Mouse (Mus musculus) layer of hippocampus, postnatal 10 days (tissue): ENCODE data around the gene Vsx1. TPM values are rescaled to one million over a fixed set of nuclear protein-coding genes. Genes with fewer than 3 reads are reported as not detected.

Source experiments
- DNase-seq, 2 experiments: peaks; one replicate each; pipeline ENCODE4 v3.0.0; 2021; ENCODE audit warnings: low spot score in 2 of 2
- long read RNA-seq: library from polyadenylated mRNA; stranded (forward); transcript quantifications from one replicate; pipeline ENCODE4 v2.0.0, GENCODE M21; 2023
- total RNA-seq, 2 experiments: library from RNA; stranded (reverse); gene quantifications; 2 replicates each; pipeline ENCODE4 v1.2.3; 2021

The Vsx1 gene
- under 1 TPM; 0.09 to 0.30 TPM for total RNA-seq
- long read RNA-seq, result 0 reads

GRCm38 (mm10) chr2:150689223-150689800, at the start of gene Vsx1:
TSS of gene Vsx1 (minus strand) at chr2:150689360.
- no peak for DNase-seq

- DNase-seq, result no peak
Observed at GRCm38 (mm10) chr2:150737881-150738280, 48.7 kb upstream of the Vsx1 start.

DNA sequence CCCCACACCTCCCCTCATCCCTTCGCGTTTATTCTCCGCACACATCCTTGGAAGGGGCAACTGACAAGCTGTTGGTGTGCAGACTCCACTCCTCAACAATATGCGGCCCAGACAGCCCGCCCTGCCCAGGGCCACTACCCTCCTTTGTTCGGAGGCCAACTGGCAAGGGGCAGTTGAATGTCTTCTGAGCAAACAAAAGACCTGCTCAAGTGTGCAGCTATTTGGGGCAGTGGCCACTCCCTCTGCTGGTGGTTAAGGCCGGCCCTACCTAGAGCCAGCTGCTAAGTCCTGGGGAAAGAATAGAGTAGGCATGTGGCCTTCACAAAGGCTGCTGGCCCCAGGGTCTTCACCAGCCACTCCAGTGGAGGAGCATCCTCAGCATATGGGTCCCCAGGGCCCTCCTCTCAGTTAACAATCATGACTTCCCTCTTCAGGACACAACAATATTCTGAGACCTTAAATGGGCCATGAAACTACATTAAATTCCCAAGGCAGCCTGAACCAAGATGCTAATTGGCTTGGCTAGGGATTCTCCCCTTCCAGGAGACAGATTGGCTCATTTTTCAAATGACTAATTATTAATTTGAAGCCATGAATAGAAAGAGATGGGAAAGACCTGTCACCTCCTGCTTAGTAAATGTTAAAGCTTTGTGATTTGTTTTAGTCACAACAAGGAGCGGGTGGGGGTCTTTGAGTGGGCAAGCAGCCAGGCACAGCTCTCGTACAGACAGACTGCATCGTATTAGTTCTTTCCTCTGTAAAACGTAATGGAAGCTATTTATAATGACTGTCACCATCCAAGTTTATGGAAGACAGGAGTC, 46.8 kb upstream of the Vsx1 start:
- DNase-seq, result no peak

DNA sequence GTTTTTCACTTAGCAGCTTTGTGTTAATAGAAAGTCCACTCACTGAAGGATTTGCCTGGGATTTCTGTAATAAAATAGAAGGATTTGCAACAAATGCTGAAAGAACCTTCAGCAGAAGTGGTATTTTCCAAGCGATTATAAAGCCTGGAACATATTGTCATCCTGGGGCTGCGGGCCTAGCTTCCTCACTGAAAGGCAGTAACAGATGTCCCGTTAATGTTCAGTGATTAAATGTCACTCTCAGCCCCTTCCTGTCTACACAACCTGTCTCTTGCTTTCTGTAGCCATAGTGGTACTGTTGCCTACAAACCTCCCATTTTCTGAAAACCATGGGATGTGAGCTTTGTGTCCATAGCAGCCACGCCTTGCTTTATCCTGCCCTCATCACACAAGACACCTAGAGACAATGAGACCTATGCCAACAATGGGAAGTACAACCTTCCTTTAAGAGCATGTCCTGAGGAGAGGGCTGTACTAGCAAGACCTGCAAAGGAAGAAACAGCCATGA, 23.1 kb upstream of the Vsx1 start:
- DNase-seq, result no peak

DNA sequence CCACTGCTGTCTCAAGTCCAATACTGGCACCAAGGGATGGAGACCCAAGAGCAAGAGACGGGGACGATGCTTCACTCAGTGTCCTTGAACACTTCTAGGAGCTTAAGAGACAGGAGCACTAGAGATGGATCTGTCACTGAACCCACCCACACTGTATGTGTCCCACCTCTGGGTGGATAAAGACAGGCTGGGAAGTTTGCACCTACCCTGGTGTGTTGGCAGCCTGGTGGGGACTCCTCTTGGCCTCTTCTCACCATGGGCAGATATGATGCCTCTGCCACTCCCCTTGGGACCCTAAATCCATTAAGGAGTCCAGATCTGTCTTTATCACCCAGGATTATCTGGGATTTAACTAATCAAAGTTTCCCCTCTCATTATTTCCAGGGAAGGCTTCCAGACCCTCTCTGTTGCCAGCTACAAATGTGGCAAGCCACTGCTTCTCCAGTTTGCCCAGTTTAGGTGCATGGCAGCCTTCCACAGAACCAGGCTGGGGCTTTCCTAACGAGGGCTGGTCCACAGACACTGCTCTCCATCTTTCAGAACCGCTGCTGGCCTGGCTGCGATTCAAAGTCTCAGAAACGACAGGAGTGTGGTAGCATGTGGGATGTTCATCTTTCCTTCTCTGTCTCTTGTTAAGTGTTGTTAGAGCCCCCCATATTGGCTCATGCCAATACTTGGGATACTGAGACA, 2.5 kb upstream of the Vsx1 start:
- DNase-seq, result no peak

DNA sequence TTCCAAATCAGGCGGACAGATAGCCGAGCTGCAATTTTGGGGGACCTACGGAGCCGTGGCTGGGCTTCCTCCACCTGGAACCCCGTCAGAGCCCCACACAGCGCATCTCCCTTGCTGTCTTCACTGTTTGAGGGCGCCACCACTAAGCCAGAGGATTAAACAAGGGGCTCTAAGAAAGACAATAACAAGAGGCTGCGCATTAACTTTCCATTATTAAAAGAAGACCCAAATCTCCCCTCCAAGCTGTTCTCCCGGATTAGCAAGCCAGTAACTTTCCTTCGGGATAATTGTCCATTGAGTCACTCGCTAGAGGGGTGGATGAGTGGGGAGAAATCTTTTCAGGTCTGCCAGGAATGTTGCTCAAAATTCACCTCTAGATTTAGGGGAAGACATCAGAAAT, 1.1 kb upstream of the Vsx1 start:
- DNase-seq, result no peak

DNA sequence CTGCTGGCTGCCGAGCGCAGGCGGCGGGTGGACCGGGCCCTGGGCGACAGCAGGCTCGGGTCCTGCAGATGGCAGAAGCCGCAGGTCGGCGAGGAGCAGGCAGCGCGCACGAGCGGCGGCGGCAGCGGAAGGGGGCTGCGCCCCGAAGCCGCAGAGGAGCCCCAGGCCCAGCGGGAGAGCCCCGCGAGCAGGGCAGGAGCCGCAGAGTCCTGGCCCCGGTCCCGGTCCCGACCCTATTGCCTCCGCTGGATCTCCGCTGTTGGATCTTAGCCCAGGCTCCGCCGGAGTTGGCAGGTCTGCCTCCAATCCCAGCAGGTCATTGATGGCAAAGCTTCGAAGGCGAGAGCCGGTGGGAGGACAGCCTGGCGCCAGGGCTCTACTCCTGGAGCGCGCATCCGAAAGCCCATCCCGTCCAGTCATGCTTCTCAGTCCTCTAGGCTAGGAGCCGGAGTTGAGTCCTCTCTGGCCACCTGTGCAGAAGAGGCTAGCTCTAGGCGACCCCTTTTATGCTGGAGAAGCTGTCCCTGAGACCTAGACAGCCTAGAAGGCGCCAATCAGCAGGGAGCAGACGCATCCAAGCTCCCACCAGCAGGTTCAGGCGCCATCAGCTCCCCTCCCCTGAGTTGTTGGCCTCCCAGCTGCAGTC, 496 bp downstream of the Vsx1 start:
- DNase-seq, result peak; percentile 65 to 82

GRCm38 (mm10) chr2:150687871-150688540, 1.2 kb downstream of the Vsx1 start:
- DNase-seq, result no peak

- no peak for DNase-seq
Observed at GRCm38 (mm10) chr2:150685389-150685788, 3.8 kb downstream of the Vsx1 start.

DNA sequence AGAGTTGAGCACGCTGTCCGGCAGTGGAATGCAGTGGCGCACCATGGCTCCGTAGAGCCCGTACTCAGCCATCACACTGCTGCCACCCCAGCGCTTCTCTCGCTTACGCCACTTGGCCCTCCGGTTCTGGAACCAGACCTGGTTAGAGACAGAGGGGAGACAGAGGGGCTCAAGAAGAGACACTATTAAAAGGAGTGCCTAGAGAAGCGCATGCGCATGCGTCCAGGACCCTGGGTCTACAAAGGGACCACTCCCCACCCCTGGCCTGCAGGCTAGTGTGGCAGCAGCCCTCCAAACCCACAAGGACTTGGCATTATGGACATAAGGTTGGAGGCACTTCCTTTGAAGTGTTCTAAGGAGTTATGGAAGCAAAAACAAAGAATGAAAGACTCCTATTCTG, 4.7 kb downstream of the Vsx1 start:
- DNase-seq, result no peak

GRCm38 (mm10) chr2:150681581-150681980, 7.6 kb downstream of the Vsx1 start:
- no peak for DNase-seq

GRCm38 (mm10) chr2:150678392-150678791, 10.8 kb downstream of the Vsx1 start:
- DNase-seq, result peak; percentile 81 to 87

DNA sequence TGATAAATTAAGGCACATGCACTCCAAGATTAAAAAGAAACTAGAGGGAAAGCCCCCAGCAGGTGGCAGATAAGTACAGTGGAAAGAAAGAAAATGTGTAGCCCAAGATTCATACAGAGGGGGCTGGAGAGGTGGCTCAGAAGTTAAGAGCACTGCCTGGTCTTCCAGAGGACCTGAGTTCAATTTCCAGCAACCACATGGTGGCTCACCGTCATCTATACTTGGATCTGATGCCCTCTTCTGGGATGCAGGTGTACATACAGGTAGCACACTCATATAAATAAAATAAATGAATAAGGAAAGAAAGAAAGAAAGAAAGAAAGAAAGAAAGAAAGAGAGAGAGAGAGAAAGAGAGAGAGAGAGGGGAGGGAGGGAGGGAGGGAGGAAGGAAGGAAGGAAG, 13.6 kb downstream of the Vsx1 start:
- DNase-seq, result no peak

DNA sequence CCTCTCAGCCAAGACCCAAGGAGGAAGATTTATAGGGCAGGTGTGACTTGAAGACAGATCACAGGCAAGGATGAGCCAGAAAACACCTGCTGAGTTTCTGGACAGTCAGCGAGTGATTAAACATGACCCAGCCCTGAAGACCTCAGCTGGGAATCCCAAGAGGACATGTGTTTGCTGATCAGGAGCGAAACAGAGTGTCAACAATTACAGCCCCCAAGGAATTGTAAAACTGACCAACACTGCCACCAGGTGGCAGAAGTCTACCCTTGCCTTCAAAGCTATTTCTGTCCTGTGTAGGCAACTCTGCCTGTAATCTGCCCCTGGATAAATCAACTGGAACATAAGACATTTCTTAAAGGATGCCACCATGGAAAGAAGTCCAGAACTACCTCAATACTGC, 14.3 kb downstream of the Vsx1 start:
- peak; percentile 73 to 83 for DNase-seq

GRCm38 (mm10) chr2:150673929-150674328, 15.2 kb downstream of the Vsx1 start:
- DNase-seq, result no peak

DNA sequence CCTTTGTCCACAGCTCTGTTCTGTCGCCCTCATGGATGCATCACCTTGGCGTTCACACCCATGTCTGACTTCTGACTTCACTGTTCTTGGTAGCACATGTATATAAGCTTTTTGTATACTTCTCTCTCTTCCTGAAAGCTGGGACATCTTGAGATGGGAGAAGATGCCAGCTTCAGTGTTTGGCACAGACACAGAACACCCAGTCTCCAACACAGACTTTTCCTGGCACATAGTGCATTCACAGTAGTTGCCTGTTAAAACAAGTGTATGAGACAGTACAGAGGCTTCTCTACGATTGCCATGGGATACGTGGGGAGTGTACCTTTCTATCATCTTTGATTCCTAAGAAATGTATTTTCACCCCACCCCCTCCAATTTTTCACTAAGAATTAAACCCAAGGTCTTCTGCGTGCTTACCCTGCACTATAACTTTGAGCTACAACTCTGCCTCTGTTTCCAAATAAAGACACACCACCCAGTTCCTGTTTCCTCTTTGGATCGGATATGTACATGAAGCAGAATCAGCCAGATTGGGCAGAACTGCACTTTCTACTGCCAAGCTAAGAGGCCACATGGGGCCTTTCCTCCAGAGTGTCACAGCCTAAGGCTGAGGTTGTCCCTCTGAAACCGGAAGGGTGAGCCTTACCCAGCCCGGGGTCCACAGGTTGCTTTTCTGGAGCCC, 17.4 kb downstream of the Vsx1 start:
- DNase-seq, result no peak

DNA sequence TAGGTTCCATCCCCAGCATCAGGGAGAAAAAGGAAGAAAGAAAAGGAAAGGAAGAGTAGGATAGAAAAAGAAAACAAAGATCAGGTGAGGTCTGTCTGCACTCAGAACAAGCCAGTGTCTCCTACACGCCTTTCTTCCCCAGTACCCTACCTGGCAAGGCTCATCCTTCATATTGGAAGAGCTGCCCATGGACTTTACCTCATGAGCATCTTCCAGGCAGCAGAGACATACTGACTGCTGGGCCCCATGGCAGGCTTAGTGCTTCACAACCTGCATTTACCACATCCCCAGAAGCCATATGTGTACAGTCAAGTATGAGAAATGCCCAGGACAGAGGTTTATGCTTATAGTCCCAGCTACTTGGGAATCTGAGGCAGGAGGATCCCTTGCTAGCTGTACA, 18.2 kb downstream of the Vsx1 start:
- DNase-seq, result no peak

DNA sequence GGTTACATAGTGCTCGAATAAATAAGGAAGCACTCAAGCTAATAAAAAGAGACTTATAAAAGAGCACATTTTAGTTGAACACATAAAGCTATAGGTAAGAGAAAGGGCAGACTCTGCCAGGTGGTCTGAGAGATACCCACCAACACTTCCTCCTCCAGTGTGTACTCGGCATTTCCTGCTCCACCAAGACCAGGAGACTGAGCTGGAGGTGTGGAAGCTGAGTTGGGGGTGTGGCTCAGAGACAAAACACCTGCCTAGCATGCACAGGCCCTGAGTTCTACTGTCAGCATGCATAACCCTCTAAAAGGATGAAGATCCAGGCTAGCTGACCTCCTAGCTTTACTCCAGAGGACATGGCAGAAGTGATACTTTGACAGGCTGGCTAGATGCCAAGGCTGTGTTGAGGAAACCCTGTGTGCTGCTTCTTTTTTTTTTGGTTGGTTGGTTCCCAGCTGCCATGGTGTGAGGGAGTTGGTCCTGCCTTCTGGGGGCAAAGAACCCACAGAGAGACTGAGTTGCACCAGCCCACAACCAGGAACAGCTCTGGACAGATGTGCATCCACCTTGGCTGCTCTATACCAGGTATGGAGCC, 19.6 kb downstream of the Vsx1 start:
- DNase-seq, result no peak

DNA sequence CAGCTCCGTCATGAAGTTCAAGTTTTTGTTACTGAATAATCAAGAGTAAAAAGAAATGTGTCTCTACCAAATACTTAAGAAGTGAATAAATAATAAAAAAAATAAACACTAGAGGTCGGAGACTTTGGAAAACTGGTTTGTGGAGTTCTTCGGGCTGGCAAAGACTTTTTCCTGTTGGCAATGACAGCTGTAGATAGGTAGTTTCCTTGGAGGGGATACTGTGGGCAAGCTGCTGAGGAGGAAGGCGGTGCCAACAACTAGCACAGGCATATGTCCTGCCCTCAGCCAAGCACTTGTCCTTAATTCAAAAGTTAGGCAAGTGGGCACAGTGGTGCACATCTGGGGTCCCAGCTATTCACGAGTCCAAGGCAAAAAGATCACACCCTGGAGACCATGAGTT, 20.2 kb downstream of the Vsx1 start:
- no peak for DNase-seq
